Mouse (Mus musculus) lung, postnatal 14 days (tissue): ENCODE results near the gene Tor3a.

Experiments
- DNase-seq: peaks from one replicate; pipeline ENCODE4 v3.0.0; 2021

The Tor3a gene

DNA sequence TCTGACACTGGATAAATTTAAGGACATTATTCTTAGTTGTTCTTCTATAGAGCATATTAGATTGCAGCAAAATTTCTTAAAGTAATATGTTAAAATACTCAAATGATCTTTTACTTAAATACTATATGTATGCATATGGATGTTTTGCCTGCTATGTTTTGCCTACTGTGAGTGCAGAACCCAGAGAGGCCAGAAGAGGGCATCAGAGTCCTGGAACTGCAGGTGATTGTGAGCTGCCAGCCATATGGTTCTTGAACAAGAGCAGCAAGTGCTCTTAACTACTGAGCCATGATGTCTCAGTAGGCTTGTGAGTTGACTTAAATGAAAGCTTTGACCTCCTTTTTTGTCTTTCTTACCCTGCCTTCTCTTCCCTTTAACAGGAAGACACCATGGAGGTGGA, 43.2 kb downstream of the Tor3a start:
- no peak for DNase-seq

DNA sequence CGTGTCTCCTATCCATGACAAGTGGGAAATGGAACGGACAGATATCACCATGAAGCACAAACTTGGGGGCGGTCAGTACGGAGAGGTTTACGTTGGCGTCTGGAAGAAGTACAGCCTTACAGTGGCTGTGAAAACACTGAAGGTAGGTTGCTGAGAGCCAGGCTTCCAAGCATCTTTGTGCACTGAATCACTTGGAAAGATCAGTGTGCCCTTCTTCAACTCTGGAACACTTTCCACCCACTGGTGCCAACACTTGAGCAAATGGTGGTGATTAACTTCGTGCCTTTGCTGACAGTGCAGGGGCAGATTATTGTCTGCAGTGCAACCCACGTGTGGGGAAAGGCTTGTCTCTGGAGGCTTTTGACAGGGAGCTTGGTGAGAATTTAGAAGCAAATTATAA, 44.2 kb downstream of the Tor3a start:
- DNase-seq = no peak

DNA sequence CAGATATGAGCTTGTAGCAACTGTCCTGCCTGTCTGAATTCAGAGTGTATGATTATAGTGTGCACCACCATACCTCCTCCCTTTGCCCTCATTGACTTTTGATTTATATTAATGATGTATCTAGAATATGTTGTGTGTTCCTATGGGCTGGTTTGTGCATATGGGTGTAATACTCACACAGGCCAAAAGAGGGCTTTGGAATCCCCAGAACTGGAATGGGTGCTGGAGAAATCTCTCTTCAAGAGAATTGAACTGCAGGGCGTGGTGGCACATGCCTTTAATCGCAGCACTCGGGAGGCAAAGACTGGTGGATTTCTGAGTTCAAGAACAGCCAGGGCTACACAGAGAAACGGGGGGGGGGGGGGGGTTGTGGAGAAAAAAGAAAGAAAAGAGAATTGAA, 47.4 kb downstream of the Tor3a start:
- no peak for DNase-seq

DNA sequence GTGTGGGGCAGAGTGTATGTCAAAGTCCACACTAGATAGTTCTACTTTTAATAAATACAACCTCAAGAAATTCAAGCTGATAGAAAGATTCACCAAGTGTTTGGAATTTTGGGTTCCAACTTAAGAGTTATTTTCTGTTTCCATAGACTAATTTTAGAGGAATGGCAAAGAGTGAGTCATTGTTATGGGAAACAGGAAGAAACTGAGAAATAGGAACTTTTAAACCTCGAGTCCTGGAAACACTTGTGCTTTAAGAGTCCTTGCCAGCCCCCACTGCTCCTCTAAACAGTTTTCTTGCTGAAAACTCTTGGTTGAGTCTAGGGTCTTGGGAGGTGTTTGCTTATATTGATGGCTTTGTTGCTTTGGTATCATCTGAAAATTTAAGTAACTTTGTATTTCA, 49.9 kb downstream of the Tor3a start:
- DNase-seq = no peak

DNA sequence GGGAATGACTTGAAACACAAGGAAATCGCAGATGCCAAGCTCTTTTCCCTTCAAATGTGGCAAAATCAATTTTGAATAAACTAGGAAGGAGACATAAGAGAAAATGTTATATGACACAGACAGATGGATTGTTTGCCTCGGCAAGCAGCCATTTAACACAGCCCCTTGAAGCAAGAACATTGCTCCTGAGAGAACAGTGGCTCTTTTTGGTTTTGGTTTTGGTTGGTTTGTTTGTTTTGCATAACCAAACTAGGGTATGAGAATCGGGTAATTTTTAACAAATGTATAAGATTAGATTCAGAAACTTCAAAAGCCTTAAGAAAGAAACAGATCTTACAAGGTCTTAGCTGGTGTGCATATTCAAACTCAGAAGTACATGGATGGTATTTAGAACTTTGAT, 53.2 kb downstream of the Tor3a start:
- DNase-seq = no peak

DNA sequence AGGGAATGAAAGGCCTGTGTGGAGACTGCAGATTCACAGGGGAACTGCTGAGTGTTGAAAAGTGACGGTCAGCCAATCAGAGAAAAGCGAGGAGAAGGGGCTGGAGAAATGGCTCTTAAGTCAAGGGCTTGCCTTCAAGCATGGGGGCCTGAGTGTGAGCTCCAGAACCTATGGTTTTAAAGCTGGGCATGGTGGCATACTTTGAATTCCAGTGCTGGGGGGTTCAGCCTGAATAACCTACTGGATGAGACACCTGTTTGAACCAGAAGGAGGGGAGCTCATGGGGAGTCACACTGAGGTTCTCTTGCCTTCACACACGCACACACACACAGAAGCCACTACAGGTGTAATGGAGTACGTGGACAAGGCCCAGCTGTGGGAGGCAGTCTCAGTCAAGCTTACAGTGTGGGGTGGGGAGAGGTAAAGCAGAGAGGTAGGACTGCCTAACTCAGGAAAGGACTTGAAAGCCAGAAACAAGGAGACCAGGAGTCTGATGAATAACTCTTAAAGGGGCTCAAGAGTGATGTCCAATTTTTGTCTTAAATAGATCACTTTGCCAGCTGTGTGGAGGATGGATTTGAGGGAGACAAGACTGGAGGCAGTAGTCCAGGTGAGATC, 53.8 kb downstream of the Tor3a start:
- DNase-seq = no peak

DNA sequence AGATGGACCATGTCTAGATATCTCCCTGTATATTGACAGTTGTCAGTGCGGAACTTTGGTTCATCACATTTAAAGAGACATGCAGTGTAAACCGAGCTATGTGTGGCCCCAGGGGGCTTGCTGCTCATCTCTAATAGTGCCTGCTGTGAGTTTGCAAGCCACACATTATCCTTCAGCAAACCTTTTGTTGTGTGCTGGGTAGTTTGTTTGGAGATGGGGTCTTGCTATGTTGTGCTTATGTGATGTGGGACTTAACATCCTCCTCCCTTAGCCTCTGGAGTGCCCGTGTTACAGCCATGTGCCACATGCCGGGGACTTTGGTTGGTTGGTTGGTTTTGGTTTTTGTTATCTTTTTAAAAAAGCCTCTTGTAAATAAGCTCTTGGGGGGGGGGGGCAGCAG, 56.3 kb downstream of the Tor3a start:
- no peak for DNase-seq

DNA sequence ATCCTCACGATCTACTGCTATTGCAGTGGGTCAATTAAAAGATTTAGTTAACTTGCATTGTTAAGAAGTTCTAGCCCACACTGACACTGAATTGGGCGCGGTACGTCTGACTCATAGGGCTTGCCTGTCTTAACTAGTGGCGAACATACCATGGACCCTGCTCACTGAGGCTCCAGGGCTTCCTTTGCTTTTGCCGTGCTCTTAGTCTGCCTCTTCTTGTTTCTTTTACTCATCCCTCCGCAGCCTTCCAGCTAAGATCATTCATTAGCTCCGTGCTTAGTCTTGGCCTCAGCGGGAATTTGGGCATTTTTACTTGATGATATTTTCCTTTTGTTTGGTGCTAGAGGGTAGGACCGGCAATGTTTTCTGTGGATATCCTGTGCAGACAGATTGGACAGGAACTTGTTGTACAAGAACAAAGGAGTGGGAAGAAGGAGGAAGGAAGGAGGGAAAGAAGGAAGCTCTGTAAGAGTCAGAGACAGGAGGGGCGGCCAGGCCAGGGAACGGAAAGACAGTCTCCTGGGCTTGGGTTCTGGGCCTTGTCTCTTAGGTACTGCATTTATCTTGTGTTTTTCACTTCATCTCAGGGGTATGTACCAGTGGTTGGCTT, 57.1 kb downstream of the Tor3a start:
- no peak for DNase-seq

DNA sequence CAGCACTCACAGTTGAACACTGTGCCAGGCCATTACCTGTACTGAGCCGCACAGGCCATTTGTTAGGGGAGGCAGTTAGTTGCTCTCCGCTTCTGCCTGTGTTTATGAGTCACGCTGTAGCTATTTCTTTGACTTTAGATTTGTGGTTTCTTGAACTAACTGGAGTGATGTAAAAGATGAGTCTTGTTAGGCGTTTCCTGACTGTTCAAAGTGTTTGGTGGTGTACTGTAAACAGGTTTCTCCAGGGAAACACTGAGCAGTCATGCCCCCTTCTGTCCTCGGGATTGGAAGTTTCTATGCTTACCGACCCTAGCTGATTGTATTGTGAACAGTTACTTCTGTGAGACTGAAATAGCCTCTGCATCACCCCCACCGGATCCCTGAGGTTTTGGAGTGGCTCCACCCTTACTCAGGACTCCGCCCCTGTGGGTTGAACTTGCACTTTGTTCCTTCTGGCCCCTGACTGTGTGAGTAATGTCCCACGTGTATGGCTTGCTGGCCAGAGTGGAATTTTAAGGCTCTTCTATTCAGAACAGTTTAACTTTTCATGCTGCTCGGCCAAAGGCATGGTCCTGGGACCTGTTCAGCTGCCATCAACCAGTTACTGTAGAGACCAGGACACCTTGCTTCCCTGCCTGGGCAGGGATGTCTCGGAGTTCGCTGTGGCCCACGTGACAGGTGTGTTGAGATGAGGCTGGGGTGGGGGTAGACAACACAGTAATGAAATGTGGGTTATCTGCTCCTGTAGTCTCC, 58.6 kb downstream of the Tor3a start:
- peak; percentile 70 for DNase-seq

DNA sequence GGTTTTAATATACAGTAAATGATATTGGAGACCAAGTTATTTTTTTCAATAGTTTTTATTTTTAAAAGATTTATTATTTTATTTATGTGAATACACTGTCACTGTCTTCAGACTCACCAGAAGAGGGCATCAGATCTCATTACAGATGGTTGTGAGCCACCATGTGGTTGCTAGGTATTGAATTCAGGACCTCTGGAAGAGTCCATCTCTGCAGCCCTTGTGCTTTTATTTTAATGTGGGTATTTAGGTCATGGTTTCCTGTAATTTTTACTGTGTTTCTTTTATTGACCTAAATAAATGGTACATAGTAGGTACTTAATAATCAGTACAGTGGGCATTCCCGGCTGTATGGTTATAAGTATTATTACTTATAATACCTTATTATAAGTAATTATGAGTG, 59.4 kb downstream of the Tor3a start:
- no peak for DNase-seq

DNA sequence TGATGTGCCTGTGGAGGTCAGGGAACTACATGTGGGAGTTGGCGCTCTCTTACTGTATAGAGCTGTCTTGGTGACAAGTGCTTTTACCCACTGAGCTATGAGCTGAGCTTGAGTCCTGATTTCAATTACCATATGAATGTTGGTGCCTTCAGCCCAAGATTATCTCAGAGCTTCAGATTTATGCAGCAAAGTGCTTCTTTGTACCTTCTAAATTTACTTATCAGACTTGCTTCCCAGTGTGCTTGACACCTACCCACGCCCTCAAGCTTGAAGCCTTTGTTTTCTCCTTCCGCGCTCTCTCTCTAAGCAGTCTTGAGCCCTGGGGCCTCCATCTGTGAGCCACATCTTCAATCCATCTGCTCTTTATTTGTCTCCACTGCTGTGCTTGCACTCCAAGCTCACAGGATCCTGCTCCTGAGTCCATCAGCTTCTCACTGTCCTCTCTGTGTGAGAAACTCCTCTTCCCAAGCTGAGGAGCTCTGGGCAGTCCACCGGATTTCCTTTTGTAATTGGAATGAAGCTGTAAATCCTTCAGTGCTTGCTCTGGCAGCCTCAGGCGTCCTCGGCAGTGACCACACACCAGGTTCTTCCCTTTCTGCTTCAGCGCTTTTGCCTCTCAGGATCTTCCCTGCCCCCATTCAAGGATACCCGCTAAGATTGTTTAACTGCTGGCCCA, 60.2 kb downstream of the Tor3a start:
- DNase-seq = peak; percentile 27

DNA sequence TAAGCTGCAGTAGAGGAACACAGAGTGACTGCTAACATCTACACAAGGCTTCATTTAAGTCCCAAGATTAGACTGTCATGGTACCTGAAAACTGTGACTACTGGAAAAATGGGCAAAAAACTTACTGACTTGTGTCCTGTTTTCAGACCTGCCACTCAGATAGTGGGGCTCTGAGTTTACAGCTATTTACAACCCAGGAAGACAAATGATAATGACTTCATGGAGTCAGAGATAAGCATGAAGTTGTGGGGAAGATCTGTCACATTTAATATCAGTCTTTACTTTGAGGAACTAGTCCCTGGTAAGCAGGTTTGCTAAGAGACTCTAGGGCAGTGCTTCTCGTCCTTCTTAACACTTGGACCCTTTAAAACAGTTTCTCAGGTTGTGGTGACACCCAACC, 63.9 kb downstream of the Tor3a start:
- no peak for DNase-seq

DNA sequence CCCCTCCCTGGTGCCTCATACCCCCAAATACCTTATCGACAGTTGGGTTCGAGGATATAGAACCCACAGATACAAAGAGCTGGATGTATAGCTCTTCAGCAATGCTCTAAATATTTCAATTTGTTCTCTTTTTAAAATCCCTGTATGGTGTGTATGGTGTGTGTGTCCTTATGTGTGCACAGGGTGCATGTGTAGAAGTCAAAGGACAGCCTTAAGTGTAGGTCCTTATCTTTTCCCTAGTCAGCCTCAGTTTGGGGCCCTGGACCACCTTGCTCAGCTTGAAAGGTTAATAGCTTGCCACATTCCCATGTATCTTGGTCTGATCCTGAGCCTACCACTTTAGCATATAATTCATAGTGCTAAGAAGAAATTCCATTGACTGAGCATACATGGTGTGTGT, 65.7 kb downstream of the Tor3a start:
- DNase-seq = no peak

DNA sequence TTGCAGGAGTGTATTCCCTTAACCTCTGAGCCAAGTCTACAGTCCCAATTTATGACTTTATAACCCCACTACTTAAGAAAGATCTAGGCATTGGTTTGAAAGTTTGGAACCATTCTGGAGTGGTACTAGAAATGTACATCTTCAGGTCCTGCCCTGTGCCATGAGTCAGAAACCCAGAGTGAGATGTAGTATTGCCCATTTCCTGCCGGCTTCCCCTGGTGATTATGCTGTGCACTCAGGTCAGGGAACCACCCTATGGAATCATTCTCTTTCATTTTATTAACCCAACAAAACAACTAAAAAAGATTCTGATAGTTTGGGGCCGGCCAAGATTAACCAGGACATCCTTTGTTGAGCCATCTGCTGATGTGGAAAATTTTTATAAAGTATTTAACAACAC, 68.2 kb downstream of the Tor3a start:
- DNase-seq = no peak

DNA sequence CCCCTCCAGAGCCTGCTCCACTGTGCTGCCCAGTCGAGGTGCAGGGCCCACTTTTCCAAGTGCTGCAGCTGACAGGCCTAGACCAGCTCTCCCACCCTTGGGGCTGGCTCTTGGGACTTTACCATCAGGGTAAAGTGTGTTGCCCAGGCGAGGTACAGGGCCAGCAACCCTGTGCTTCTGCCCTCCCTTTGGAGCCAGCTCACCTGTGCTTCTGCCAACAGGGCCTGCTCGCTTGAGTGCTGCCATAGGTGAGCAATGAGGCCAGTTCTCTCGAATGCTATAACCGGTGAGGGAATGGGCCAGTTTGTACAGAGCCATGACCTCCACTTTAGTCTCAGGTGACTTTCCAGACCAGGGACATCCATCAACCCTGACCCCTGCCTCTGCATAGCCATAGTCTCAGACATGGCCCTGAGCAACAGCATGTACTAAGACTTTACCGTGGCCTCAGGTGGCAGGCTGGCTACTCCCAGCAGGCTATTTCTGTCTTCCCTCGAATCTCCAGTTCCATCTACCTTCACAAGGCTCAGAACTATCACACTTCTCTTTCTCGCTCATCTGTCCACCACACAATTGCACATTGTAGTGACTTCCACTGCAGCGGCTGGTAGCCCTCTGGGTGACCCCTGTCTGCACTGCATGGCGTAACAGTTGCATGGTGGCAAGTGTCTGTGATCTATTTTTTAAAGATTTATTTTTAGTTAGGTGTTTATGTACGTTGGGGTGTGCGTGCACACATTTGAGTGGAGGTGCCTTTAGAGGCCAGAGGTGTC, 68.9 kb downstream of the Tor3a start:
- DNase-seq = no peak
